Mouse (Mus musculus) hindbrain, embryonic 14.5 days (tissue): ENCODE data around the gene Xpo1. TPM values are rescaled to one million over a fixed set of nuclear protein-coding genes. Genes with fewer than 3 reads are reported as not detected.

ENCODE experiments used
- ATAC-seq: fragments of 200-750 bp; cut with Nextera tagmentation; 2 replicates; pipeline ENCODE4 v1.8.0; 2017; ENCODE audit warnings: moderate number of reproducible peaks, mild to moderate bottlenecking, moderate TSS enrichment, moderate library complexity; ENCODE audit not compliant: low FRiP score
- DNase-seq: peaks from one replicate; pipeline ENCODE4 v3.0.0-alpha.2; 2015; ENCODE audit warnings: low spot score
- H3K27ac ChIP-seq: fragments of 300-500 bp; sonication (generic); 2 replicates; pipeline ENCODE4 v1.5.1; 2014; ENCODE audit warnings: mild to moderate bottlenecking, moderate library complexity
- H3K27me3 ChIP-seq: fragments of 300-500 bp; sonication (generic); 2 replicates; pipeline ENCODE4 v1.6.1; 2014; ENCODE audit warnings: mild to moderate bottlenecking, low read length, mixed read lengths; ENCODE audit not compliant: control insufficient read depth, insufficient read depth
- H3K36me3 ChIP-seq: fragments of 300-500 bp; sonication (generic); replicated peaks from 2 replicates; pipeline ENCODE4 v1.6.1; 2014; ENCODE audit not compliant: control insufficient read depth, insufficient read depth
- H3K4me1 ChIP-seq: fragments of 300-500 bp; sonication (generic); replicated peaks from 2 replicates; pipeline ENCODE4 v1.6.1; 2014; ENCODE audit warnings: antibody characterized with exemption, low read length, mixed read lengths; ENCODE audit not compliant: control insufficient read depth, insufficient read depth
- H3K4me2 ChIP-seq: fragments of 300-500 bp; sonication (generic); replicated peaks from 2 replicates; pipeline ENCODE4 v1.6.1; 2014; ENCODE audit warnings: mild to moderate bottlenecking, moderate library complexity
- H3K4me3 ChIP-seq: fragments of 300-500 bp; sonication (generic); replicated peaks from 2 replicates; pipeline ENCODE4 v1.5.1; 2014; ENCODE audit warnings: mild to moderate bottlenecking, low read length
- H3K9ac ChIP-seq: fragments of 300-500 bp; sonication (generic); 2 replicates; pipeline ENCODE4 v1.6.1; 2014
- H3K9me3 ChIP-seq: fragments of 300-500 bp; sonication (generic); 2 replicates; pipeline ENCODE4 v1.6.1; 2016; ENCODE audit warnings: low read length; ENCODE audit not compliant: control insufficient read depth
- WGBS: fragments of 180-500 bp; shearing (Covaris S2); extraction: QIAGEN DNeasy Blood & Tissue Kit; methylation state at CpG from one replicate; pipeline ENCODE4 v1.1.7; 2014; 5-methylcytosine and 5-hydroxymethylcytosine counted together
- polyA plus RNA-seq: library from polyadenylated mRNA; unstranded; fragments of >200 nt; fragmentation: Nextera tagmentation; extraction: Ambion mirVana; gene quantifications from 2 replicates; pipeline ENCODE4 v1.2.1, GENCODE M21; 2014

Gene Xpo1
- polyA plus RNA-seq, 1 experiment from 2014 or later = 90.7 TPM

GRCm38 (mm10) chr11:23313496-23313895 is 57.7 kb downstream of the Xpo1 start:
- no peak overlapping the region for H3K27ac ChIP-seq

DNA sequence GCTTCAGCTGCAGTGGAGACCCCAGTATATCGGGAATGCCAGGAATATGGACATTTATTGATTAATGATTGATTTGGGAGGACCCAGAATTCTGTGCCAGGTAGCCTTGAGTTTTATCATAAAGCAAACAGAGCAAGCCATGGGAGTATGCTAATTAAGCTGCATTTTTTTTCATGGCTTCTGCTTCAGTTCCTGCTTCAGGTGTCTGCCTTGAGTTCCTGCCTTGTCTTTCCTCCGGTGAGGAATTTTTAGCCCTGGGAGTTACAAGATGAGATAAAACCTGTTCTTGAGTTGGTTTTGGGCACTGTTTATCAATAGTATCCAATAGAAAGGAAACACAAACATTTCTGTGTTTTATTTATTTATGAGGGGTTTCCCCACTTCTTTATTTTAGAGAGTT is 73.6 kb downstream of the Xpo1 start:
- Histone ChIP-seq H3K27me3 (no peaks in the 10 kb centered on the region), H3K9ac (no peak overlapping the region), H3K36me3 (no peaks in the 10 kb centered on the region; the same call in 1 of the 2 replicates), H3K27ac (no peak overlapping the region), H3K4me3 (no peak overlapping the region), H3K9me3 (no peaks in the 10 kb centered on the region), H3K4me2 (no peak overlapping the region), H3K4me1 (no peaks in the 10 kb centered on the region)
- 90% methylated on average over 2 of the region's 2 CpGs for WGBS
- no peak for DNase-seq
- no peak for ATAC-seq

More at GRCm38 (mm10) chr11:23313496-23313895, 57.7 kb downstream of the Xpo1 start:
- H3K4me1 ChIP-seq = peaks cover 17% of the 10 kb centered on the region
- H3K9me3 ChIP-seq = no peaks in the 10 kb centered on the region
- 97% methylated on average over 1 of the region's 1 CpGs for WGBS
- no peak for DNase-seq
- no peak for ATAC-seq
- no peak overlapping the region for H3K4me2 ChIP-seq
- H3K36me3 ChIP-seq = no peaks in the 10 kb centered on the region
- no peak overlapping the region for H3K9ac ChIP-seq
- no peak overlapping the region for H3K4me3 ChIP-seq
- H3K27me3 ChIP-seq = no peaks in the 10 kb centered on the region

GRCm38 (mm10) chr11:23332136-23332535 is 76.3 kb downstream of the Xpo1 start:
- DNase-seq (no peak), ATAC-seq (no peak)
- Histone ChIP-seq H3K36me3 (peaks cover 7% of the 10 kb centered on the region; the same call in 1 of the 2 replicates), H3K4me2 (no peak overlapping the region), H3K9ac (no peak overlapping the region), H3K27ac (no peak overlapping the region), H3K4me1 (no peaks in the 10 kb centered on the region), H3K4me3 (no peak overlapping the region), H3K9me3 (no peaks in the 10 kb centered on the region), H3K27me3 (no peaks in the 10 kb centered on the region)
- WGBS = 82% methylated on average over 3 of the region's 3 CpGs

DNA sequence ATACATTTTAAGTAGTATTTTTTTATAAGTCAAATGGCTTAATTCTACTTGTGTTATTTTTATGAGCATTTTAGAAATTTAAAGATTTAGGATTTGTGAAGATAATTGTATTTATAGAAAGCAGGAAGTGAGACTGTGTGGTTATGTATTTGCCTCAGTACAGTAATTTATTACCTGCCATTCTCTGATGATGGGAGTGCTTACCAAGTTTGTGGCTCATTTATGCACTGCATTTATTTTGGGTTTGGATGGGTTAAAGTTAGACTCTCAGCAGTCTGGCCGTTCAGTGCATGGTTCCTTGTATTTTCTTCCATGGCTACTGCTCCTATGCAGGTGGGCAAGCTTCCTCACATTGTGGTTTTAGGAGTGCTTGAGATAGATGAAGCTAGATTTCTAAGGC is 79.3 kb downstream of the Xpo1 start:
- no peaks in the 10 kb centered on the region for H3K4me1 ChIP-seq
- H3K4me3 ChIP-seq = no peak overlapping the region
- no peaks in the 10 kb centered on the region for H3K9me3 ChIP-seq
- DNase-seq = no peak
- no peaks in the 10 kb centered on the region for H3K27me3 ChIP-seq
- WGBS = 78% methylated on average over 1 of the region's 1 CpGs
- peaks cover 16% of the 10 kb centered on the region for H3K36me3 ChIP-seq
- H3K9ac ChIP-seq = no peak overlapping the region
- no peak for ATAC-seq
- no peak overlapping the region for H3K27ac ChIP-seq
- no peak overlapping the region for H3K4me2 ChIP-seq

Other genes starting within 250 kb of the Xpo1 start
- 5.7 and 9.0 TPM in 2 replicates for gene Fam161a, start 248.5 kb upstream of the Xpo1 start, polyA plus RNA-seq
- gene Usp34, start 50.9 kb downstream of the Xpo1 start, polyA plus RNA-seq = 46.5 and 48.9 TPM in 2 replicates
- gene Ahsa2, start 242.0 kb downstream of the Xpo1 start, polyA plus RNA-seq = 96.4 and 106 TPM in 2 replicates